Mouse (Mus musculus) stomach, postnatal 0 days (tissue): ENCODE measurements around the gene H3f3a. TPM values are rescaled to one million over a fixed set of nuclear protein-coding genes. Genes with fewer than 3 reads are reported as not detected.
A peak's percentile ranks its signal among the peaks of the same experiment; 100 is the strongest.

Source experiments
- ATAC-seq: fragments of 200-750 bp; cut with Nextera tagmentation; 2 replicates; pipeline ENCODE4 v1.8.0; 2017; ENCODE audit not compliant: low FRiP score, low TSS enrichment
- DNase-seq: peaks from one replicate; pipeline ENCODE4 v3.0.0-alpha.2; 2016; ENCODE audit warnings: low spot score
- H3K27ac ChIP-seq: fragments of 300-500 bp; sonication (generic); replicated peaks from 2 replicates; pipeline ENCODE4 v1.5.1; 2014; ENCODE audit warnings: mild to moderate bottlenecking, control low read depth
- H3K27me3 ChIP-seq: fragments of 300-500 bp; sonication (generic); 2 replicates; pipeline ENCODE4 v1.6.1; 2014; ENCODE audit warnings: low read length; ENCODE audit not compliant: control insufficient read depth, insufficient read depth
- H3K36me3 ChIP-seq: fragments of 300-500 bp; sonication (generic); 2 replicates; pipeline ENCODE4 v1.6.1; 2014; ENCODE audit warnings: low read length, mixed read lengths; ENCODE audit not compliant: control insufficient read depth, insufficient read depth
- H3K4me1 ChIP-seq: fragments of 300-500 bp; sonication (generic); replicated peaks from 2 replicates; pipeline ENCODE4 v1.6.1; 2014; ENCODE audit warnings: antibody characterized with exemption; ENCODE audit not compliant: control insufficient read depth, insufficient read depth
- H3K4me2 ChIP-seq: fragments of 300-500 bp; sonication (generic); replicated peaks from 2 replicates; pipeline ENCODE4 v1.6.1; 2014; ENCODE audit warnings: low read depth, mild to moderate bottlenecking, control low read depth, moderate library complexity
- H3K4me3 ChIP-seq: fragments of 300-500 bp; sonication (generic); 2 replicates; pipeline ENCODE4 v1.5.1; 2014; ENCODE audit warnings: low read depth, low read length, control low read depth
- H3K9ac ChIP-seq: fragments of 300-500 bp; sonication (generic); 2 replicates; pipeline ENCODE4 v1.6.1; 2014; ENCODE audit warnings: mild to moderate bottlenecking, low read length, control low read depth, mixed read lengths
- H3K9me3 ChIP-seq: fragments of 300-500 bp; sonication (generic); 2 replicates; pipeline ENCODE4 v1.6.1; 2016; ENCODE audit warnings: low read length; ENCODE audit not compliant: control insufficient read depth
- CTCF ChIP-seq: IDR thresholded peaks from 2 replicates; pipeline ENCODE4 v1.5.1; 2016; ENCODE audit warnings: antibody characterized with exemption, low read depth, mild to moderate bottlenecking, moderate library complexity
- EP300 ChIP-seq: optimal IDR thresholded peaks from 2 replicates; pipeline ENCODE3; 2016; ENCODE audit warnings: antibody characterized with exemption
- WGBS: fragments of 180-500 bp; shearing (Covaris S2); extraction: QIAGEN DNeasy Blood & Tissue Kit; methylation state at CpG from one replicate; pipeline ENCODE4 v1.1.7; 2014; 5-methylcytosine and 5-hydroxymethylcytosine counted together
- polyA plus RNA-seq: library from polyadenylated mRNA; unstranded; fragments of >200 nt; fragmentation: Nextera tagmentation; extraction: Ambion mirVana; gene quantifications from 2 replicates; pipeline ENCODE4 v1.2.1, GENCODE M21; 2015

Gene H3f3a
- polyA plus RNA-seq, 1 experiment from 2014 or later: 1,633 TPM

DNA sequence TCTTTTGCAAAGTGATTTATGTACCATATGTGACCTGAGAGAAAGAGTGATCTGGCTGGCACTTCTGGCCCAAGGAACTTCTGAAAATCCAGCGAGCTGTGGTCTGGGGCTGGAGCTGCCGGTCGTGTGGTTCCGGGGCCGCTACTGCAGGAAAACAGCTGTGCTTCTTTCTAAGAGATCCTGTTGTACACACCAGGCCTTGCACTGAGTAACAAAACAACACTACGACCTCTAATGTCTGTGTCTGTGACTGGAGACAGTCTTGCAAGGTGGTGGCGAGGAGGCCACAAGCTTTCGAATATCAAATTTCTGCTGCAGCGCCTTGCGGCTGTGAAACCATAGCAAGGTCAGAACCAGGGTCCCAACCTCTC, 36.5 kb downstream of the H3f3a start:
- peak; percentile 16 for ATAC-seq
- Histone ChIP-seq H3K36me3 (no peaks in the 10 kb centered on the region), H3K4me3 (peak overlapping the region; percentile 62), H3K9ac (peak overlapping the region; percentile 90), H3K27me3 (no peaks in the 10 kb centered on the region), H3K4me1 (no peaks in the 10 kb centered on the region), H3K27ac (peak overlapping the region; percentile 99), H3K4me2 (peak overlapping the region; percentile 95), H3K9me3 (no peaks in the 10 kb centered on the region)
- DNase-seq: no peak
- WGBS: 5% methylated on average over 10 of the region's 10 CpGs
- no peak for TF ChIP-seq EP300
- TF ChIP-seq CTCF: no peak

- H3K9me3 ChIP-seq: no peaks in the 10 kb centered on the region
- 72% methylated on average over 6 of the region's 6 CpGs for WGBS
- no peak overlapping the region for H3K27ac ChIP-seq
- H3K36me3 ChIP-seq: no peaks in the 10 kb centered on the region
- H3K27me3 ChIP-seq: no peaks in the 10 kb centered on the region
- H3K4me2 ChIP-seq: no peak overlapping the region
- H3K9ac ChIP-seq: no peak overlapping the region
- no peak overlapping the region for H3K4me3 ChIP-seq
- no peaks in the 10 kb centered on the region for H3K4me1 ChIP-seq
- TF ChIP-seq CTCF: no peak
- no peak for TF ChIP-seq EP300
- ATAC-seq: no peak
- no peak for DNase-seq
Measured at GRCm38 (mm10) chr1:180776494-180776893, 37.2 kb downstream of the H3f3a start.

- no peak for TF ChIP-seq CTCF
- TF ChIP-seq EP300: no peak
- Histone ChIP-seq H3K4me2 (no peak overlapping the region), H3K9me3 (no peaks in the 10 kb centered on the region), H3K4me3 (no peak overlapping the region), H3K9ac (no peak overlapping the region), H3K36me3 (no peaks in the 10 kb centered on the region), H3K4me1 (no peaks in the 10 kb centered on the region), H3K27me3 (no peaks in the 10 kb centered on the region), H3K27ac (no peak overlapping the region)
- no peak for ATAC-seq
- WGBS: 44% methylated on average over 6 of the region's 6 CpGs
- DNase-seq: no peak
Measured at GRCm38 (mm10) chr1:180775849-180776493, 37.8 kb downstream of the H3f3a start.

DNA sequence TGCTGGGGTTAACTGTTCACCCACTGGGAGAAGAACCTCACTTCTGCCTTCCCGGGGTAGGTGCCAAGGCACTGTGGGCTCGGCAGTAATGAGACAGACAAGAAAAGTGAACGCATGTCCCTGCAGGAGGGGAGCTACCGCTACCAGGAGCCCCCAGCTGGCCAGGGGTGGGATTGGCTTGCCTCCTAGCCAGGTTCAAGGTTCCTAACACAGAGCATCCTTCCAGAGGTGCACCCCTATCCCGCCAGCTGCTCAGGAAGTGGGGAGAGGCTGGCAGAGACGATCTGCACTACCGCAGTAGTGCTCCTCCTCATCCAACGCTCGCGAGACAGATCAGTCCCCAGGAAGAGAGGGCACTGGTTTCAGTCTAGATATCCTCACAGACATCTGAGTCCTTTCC, 38.4 kb downstream of the H3f3a start:
- 85% methylated on average over 10 of the region's 10 CpGs for WGBS
- no peaks in the 10 kb centered on the region for H3K36me3 ChIP-seq
- H3K4me3 ChIP-seq: no peak overlapping the region
- no peaks in the 10 kb centered on the region for H3K9me3 ChIP-seq
- DNase-seq (no peak), ATAC-seq (no peak)
- H3K27ac ChIP-seq: no peak overlapping the region
- no peaks in the 10 kb centered on the region for H3K4me1 ChIP-seq
- H3K27me3 ChIP-seq: no peaks in the 10 kb centered on the region
- H3K9ac ChIP-seq: no peak overlapping the region
- TF ChIP-seq EP300: no peak
- no peak for TF ChIP-seq CTCF
- no peak overlapping the region for H3K4me2 ChIP-seq

DNA sequence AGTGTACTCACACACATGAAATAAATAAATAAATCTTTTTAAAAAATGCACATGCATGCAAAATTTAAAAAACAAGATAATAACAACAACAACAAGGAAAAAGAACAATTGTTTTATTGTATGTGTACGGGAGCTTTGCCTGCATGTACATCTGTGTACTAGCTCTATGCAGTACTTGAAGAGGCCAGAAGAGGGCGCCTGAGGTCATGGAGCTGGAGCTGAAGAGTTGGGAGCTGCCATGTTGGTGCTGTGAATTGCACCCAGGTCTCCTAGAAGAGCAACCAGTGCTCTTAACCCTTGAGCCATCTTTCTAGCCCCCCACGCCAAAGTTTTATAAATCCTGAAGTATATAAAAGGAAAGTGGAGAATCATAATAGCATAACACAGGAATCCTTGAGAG, 39.1 kb downstream of the H3f3a start:
- no peak for ATAC-seq
- WGBS: 61% methylated on average over 3 of the region's 3 CpGs

GRCm38 (mm10) chr1:180772291-180772690, 41.5 kb downstream of the H3f3a start:
- H3K27me3 ChIP-seq: no peaks in the 10 kb centered on the region

More for the DNA sequence above, 39.1 kb downstream of the H3f3a start:
- no peak overlapping the region for H3K9ac ChIP-seq
- H3K9me3 ChIP-seq: no peaks in the 10 kb centered on the region
- H3K4me2 ChIP-seq: no peak overlapping the region
- H3K4me1 ChIP-seq: no peaks in the 10 kb centered on the region
- TF ChIP-seq EP300 (no peak), CTCF (peak; percentile 71)
- DNase-seq: peak; percentile 56
- H3K36me3 ChIP-seq: no peaks in the 10 kb centered on the region
- no peak overlapping the region for H3K4me3 ChIP-seq
- no peak overlapping the region for H3K27ac ChIP-seq
- H3K27me3 ChIP-seq: no peaks in the 10 kb centered on the region

More at GRCm38 (mm10) chr1:180772291-180772690, 41.5 kb downstream of the H3f3a start:
- no peaks in the 10 kb centered on the region for H3K36me3 ChIP-seq
- H3K27ac ChIP-seq: no peak overlapping the region
- no peak overlapping the region for H3K9ac ChIP-seq
- no peak overlapping the region for H3K4me2 ChIP-seq
- no peak for ATAC-seq
- no peaks in the 10 kb centered on the region; the same call in 1 of the 2 replicates for H3K4me1 ChIP-seq
- H3K4me3 ChIP-seq: no peak overlapping the region
- no peaks in the 10 kb centered on the region for H3K9me3 ChIP-seq
- WGBS: 92% methylated on average over 3 of the region's 3 CpGs
- no peak for TF ChIP-seq EP300
- TF ChIP-seq CTCF: no peak
- DNase-seq: no peak
